Mouse (Mus musculus): ENCODE data around the gene Klhl1. TPM values are rescaled to one million over a fixed set of nuclear protein-coding genes. Genes with fewer than 3 reads are reported as not detected.

Klhl1 gene
- polyA plus RNA-seq, 1 experiment = not detected

- WGBS = 78% methylated on average over 3 of the region's 3 CpGs
- Histone ChIP-seq H3K36me3 (ENCODE audit: control insufficient read depth, insufficient read depth, low read length) (no peaks in the 10 kb centered on the region), H3K4me1 (replicated peaks; ENCODE audit: control insufficient read depth, insufficient read depth, low read length) (no peaks in the 10 kb centered on the region), H3K4me3 (ENCODE audit: control insufficient read depth, insufficient read depth, low read length) (no peak overlapping the region), H3K27me3 (ENCODE audit: control insufficient read depth, insufficient read depth, low read length) (no peaks in the 10 kb centered on the region), H3K27ac (ENCODE audit: control insufficient read depth, insufficient read depth, low read length) (no peak overlapping the region)
- no peak for TF ChIP-seq CTCF (IDR thresholded peaks at IDR 0.05; ENCODE audit: borderline replicate concordance, control insufficient read depth, extremely low read depth, insufficient read depth, low read length, poor library complexity)
- TF ChIP-seq POLR2A (IDR thresholded peaks at IDR 0.05; ENCODE audit: control insufficient read depth, extremely low read depth, insufficient read depth, low read length, poor library complexity) = no peak
- DNase-seq = no peak
Measured at GRCm38 (mm10) chr14:96065884-96066283, 453.0 kb downstream of the Klhl1 start.
